Mouse (Mus musculus) MN1 (cell line): ENCODE measurements around the gene Rasd2.
A peak's percentile ranks its signal among the peaks of the same experiment; 100 is the strongest.

ENCODE experiments used
- DNase-seq: peaks from one replicate; pipeline ENCODE4 v3.0.0-alpha.2; 2016; ENCODE audit warnings: low spot score

The Rasd2 gene

GRCm38 (mm10) chr8:75213686-75214085 lies at the start of gene Rasd2:
Rasd2 (plus strand) TSS chr8:75213944.
- DNase-seq = no peak

GRCm38 (mm10) chr8:75169363-75169762 lies 44.4 kb upstream of the Rasd2 start:
- no peak for DNase-seq

- DNase-seq = no peak
Measured at GRCm38 (mm10) chr8:75172009-75172685, 41.6 kb upstream of the Rasd2 start.

GRCm38 (mm10) chr8:75193022-75193421 lies 20.7 kb upstream of the Rasd2 start:
- no peak for DNase-seq

- DNase-seq = no peak
Measured at GRCm38 (mm10) chr8:75194473-75195071, 19.2 kb upstream of the Rasd2 start.

GRCm38 (mm10) chr8:75197170-75197569 lies 16.6 kb upstream of the Rasd2 start:
- no peak for DNase-seq

GRCm38 (mm10) chr8:75197862-75198261 lies 15.9 kb upstream of the Rasd2 start:
- DNase-seq = no peak

GRCm38 (mm10) chr8:75198300-75198699 lies 15.4 kb upstream of the Rasd2 start:
- DNase-seq = no peak

GRCm38 (mm10) chr8:75198988-75199765 lies 14.6 kb upstream of the Rasd2 start:
- DNase-seq = no peak

GRCm38 (mm10) chr8:75199914-75200313 lies 13.8 kb upstream of the Rasd2 start:
- DNase-seq = no peak

- no peak for DNase-seq
Measured at GRCm38 (mm10) chr8:75202041-75202656, 11.6 kb upstream of the Rasd2 start.

- DNase-seq = no peak
Measured at GRCm38 (mm10) chr8:75202913-75203312, 10.8 kb upstream of the Rasd2 start.

GRCm38 (mm10) chr8:75203420-75203819 lies 10.3 kb upstream of the Rasd2 start:
- no peak for DNase-seq

- no peak for DNase-seq
Measured at GRCm38 (mm10) chr8:75204190-75204868, 9.4 kb upstream of the Rasd2 start.

- DNase-seq = peak; percentile 67
Measured at GRCm38 (mm10) chr8:75211461-75211860, 2.3 kb upstream of the Rasd2 start.

- no peak for DNase-seq
Measured at GRCm38 (mm10) chr8:75212631-75213306, 975 bp upstream of the Rasd2 start.

- no peak for DNase-seq
Measured at GRCm38 (mm10) chr8:75213307-75213651, 465 bp upstream of the Rasd2 start.

GRCm38 (mm10) chr8:75215046-75215445 lies 1.3 kb downstream of the Rasd2 start:
- DNase-seq = no peak

- no peak for DNase-seq
Measured at GRCm38 (mm10) chr8:75215931-75216330, 2.2 kb downstream of the Rasd2 start.

- no peak for DNase-seq
Measured at GRCm38 (mm10) chr8:75216886-75217285, 3.1 kb downstream of the Rasd2 start.

- DNase-seq = peak; percentile 47
Measured at GRCm38 (mm10) chr8:75217969-75218368, 4.2 kb downstream of the Rasd2 start.
